Mouse (Mus musculus): ENCODE measurements around the gene Tspan31.

GRCm38 (mm10) chr10:127055406-127055805 is 14.7 kb downstream of the Tspan31 start:
- TF ChIP-seq POLR2A (IDR thresholded peaks at IDR 0.05; ENCODE audit: borderline replicate concordance, insufficient read depth, low read length) (no peak), CTCF (IDR thresholded peaks at IDR 0.05; ENCODE audit: borderline replicate concordance, insufficient read depth, low read depth, low read length) (no peak)

Measured in cerebellum, adult 2 months (tissue).